Mouse (Mus musculus): ENCODE data around the gene Cyp3a41b. TPM values are rescaled to one million over a fixed set of nuclear protein-coding genes. Genes with fewer than 3 reads are reported as not detected.
"Not testable (repeated sequence)": the region's sequence is repeated elsewhere in the genome, so short reads cannot be mapped to it uniquely, and the experiment has no call there.

Cyp3a41b gene
- not detected for polyA plus RNA-seq (2017; shearing (Covaris generic))

DNA sequence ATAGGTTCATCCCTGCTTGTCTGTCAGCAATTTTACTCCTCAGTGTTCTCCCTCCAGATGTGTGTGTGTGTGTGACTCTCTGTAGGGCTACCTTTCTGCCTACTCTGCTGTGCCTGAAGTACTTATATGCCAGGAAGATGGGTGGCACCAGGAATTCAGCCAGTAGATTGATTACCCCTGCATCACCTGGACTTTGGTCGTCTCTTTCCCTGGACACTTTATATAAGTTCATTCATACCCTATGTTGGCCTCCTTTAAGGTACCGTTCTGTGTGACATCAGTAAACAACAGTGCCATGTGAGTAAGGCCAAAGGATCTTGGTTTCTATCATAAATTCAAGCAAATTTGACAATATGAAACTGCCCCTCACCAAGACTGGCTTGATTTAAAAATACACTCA lies at the start of gene Cyp3a41b:
Cyp3a41b (minus strand) TSS at position 101 of the 400 bp plus-strand sequence.
- not testable (repeated sequence) for ATAC-seq

DNA sequence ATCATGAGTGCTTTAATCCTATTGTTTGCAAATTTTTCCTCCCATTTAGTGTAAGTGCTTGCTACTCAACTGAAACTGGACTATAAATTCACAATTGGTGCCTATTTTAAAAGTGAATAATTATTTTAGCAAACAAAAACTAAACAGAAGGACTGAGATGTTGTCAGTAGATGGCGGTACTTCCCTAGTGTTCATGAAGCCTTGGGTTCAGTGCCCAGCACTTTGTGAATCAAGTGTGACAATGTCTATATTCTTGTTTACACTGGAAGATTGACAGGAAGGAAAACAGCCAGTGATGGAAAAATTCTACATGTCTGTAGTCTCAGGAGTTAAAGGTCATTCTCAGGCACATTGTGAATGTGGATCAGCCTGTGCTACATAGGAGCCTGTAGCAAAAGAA lies 47.8 kb upstream of the Cyp3a41b start:
- not testable (repeated sequence) for ATAC-seq

DNA sequence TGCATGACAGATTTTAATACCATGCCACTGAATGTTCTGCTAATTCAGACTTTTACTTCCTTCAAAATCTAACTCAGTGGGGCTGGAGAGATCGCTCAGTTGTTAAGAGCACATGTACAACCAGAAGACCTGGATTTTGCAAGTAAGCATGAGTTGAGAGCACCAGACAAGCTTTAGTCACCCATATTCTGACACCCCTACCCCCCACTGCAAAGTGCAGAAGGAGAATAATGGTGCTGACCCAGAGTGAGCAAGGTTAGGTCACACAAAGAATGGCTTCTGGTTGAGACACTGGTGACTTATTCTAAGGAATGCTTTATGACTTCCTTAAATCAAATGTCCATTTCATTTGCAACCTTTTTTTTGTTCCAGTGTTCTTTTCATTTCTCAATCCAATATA lies 20.4 kb upstream of the Cyp3a41b start:
- not testable (repeated sequence) for ATAC-seq

DNA sequence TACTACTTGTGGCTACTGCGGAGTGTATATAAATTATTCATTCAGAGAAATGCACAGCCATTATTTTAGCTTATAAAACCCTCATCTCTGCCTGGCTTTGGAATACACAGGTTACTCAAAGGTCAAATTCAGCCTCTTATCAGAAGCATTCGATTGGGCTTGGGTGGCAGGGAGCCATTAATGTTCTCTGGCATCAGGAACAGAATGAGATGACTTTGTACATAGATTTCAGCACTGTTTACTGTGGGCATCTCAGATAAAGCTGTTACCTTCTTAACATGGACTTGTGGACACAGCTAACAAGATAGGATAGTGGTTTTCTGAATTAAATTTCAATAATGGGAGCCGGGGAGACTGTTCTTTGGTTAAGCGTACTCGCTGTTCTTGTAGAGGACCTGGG lies 13.3 kb upstream of the Cyp3a41b start:
- ATAC-seq: not testable (repeated sequence)

DNA sequence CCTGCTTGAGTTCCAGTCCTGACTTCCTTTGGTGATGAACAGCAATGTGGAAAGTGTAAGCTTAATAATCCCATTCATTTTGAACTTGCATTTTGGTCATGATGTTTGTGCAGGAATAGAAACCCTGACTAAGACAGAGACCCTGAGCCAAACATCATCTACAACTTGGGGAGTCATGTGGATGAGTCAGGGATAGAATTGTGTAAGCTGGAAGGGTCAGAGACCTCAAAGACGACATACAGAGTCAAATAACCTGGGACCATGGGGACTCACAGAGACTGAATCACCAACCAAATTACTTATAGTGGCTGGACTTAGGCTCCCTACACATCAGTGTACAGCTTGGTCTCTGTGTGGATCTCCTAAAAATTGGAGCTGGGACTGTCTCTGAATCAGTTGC lies 7.2 kb downstream of the Cyp3a41b start:
- not testable (repeated sequence) for ATAC-seq

DNA sequence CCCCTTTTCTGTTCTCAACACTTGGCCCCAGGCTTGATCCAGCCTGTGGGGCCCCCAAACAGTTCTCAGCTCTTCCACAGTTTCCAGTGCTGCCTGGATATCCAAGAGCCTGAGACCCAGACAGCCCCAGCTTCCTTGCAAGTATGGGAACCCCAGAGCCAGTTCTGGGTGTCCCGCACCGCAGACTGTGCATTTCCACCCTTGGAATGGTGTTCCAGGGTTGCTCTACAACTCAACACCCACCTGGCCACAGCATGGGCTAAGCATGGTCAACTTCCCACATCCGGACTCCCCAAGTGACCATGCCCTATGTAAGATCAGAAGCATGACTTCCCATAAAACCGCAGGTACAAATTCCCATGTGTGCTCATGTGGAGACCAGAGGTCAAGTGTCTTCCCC lies 8.9 kb downstream of the Cyp3a41b start:
- ATAC-seq: not testable (repeated sequence)

DNA sequence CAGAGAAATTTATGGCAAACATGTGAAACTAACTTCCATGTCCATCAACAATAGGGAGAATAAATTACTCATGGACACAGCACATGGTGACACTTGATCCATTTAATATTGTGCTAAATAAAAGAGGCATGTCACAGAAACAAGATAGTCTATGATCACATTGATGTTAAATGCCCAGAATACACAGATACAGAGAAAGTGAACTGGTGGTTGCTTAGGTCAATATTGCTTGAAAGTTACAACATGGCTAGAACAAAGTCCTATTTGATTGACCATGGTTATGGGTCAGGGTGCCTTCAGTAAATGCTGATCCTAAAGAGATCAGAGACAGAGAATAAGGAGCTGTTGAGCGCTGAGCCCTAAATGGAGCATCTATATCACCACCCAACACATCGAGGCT lies 12.6 kb downstream of the Cyp3a41b start:
- not testable (repeated sequence) for ATAC-seq

Other genes starting within 250 kb of the Cyp3a41b start
- not detected for gene Cyp3a57, start 239.5 kb downstream of the Cyp3a41b start, polyA plus RNA-seq (2017; shearing (Covaris generic))
- gene Cyp3a16, start 115.0 kb downstream of the Cyp3a41b start, polyA plus RNA-seq (2017; shearing (Covaris generic)): not detected
- gene Cyp3a41a, start 135.4 kb upstream of the Cyp3a41b start, polyA plus RNA-seq (2017; shearing (Covaris generic)): not detected
- gene Cyp3a44, start 221.1 kb upstream of the Cyp3a41b start, polyA plus RNA-seq (2017; shearing (Covaris generic)): not detected

All from CD4-positive, CD25-positive, alpha-beta regulatory T cell, adult 4 months (primary cell).